Mouse (Mus musculus) CH12.LX (cell line): ENCODE results near the gene Slc30a3. TPM values are rescaled to one million over a fixed set of nuclear protein-coding genes. Genes with fewer than 3 reads are reported as not detected.
"Not testable (repeated sequence)": the region's sequence is repeated elsewhere in the genome, so short reads cannot be mapped to it uniquely, and the experiment has no call there.

Source experiments
- DNase-seq: peaks from one replicate; pipeline ENCODE4 v3.0.0-alpha.2; 2013; ENCODE audit errors: extremely low read depth
- H3K27ac ChIP-seq: 2 replicates; pipeline ENCODE4 v1.5.1; 2012; ENCODE audit warnings: low read depth, mild to moderate bottlenecking, control low read depth, moderate library complexity; ENCODE audit not compliant: insufficient read depth
- H3K27me3 ChIP-seq: replicated peaks from 2 replicates; pipeline ENCODE3; 2012; ENCODE audit warnings: inconsistent platforms
- H3K36me3 ChIP-seq, 2 experiments: replicated peaks in 1 of 2; 2 replicates each; pipeline versions ENCODE3 to v1.6.1; 2012; ENCODE audit warnings: inconsistent platforms in 1 of 2, low read length in 1 of 2, mild to moderate bottlenecking in 1 of 2, mixed read lengths in 1 of 2, moderate library complexity in 1 of 2; ENCODE audit not compliant: control insufficient read depth in 1 of 2, insufficient read depth in 1 of 2
- H3K4me1 ChIP-seq, 2 experiments: 2 replicates each; pipeline ENCODE4 v1.6.1; 2012; ENCODE audit warnings: inconsistent platforms in 1 of 2, moderate library complexity in 1 of 2; ENCODE audit not compliant: insufficient read depth in 2 of 2, control insufficient read depth in 1 of 2
- H3K4me2 ChIP-seq: 2 replicates; pipeline ENCODE4 v1.6.1; 2012; ENCODE audit warnings: low read depth, mild to moderate bottlenecking, control low read depth; ENCODE audit not compliant: poor library complexity, insufficient read depth, severe bottlenecking
- H3K4me3 ChIP-seq, 3 experiments: fragments of 150-350 bp in 1 of 3; sonication (generic) in 1 of 3; replicated peaks in 1 of 3; 2 replicates each; pipeline versions ENCODE3 to v1.5.1; 2011 to 2012; ENCODE audit warnings: low read depth in 2 of 3, low read length in 2 of 3, mild to moderate bottlenecking in 2 of 3, moderate library complexity in 2 of 3, control low read depth in 1 of 3, improper control_type of control experiment in 1 of 3, inconsistent platforms in 1 of 3, mixed read lengths in 1 of 3; ENCODE audit not compliant: poor library complexity in 1 of 3
- H3K79me2 ChIP-seq: replicated peaks from 2 replicates; pipeline ENCODE4 v1.6.1; 2012; ENCODE audit warnings: mild to moderate bottlenecking, moderate library complexity; ENCODE audit not compliant: control insufficient read depth, poor library complexity, insufficient read depth, severe bottlenecking; ENCODE audit errors: extremely low read depth
- H3K9ac ChIP-seq: 2 replicates; pipeline ENCODE4 v1.6.1; 2012; ENCODE audit warnings: low read depth, mild to moderate bottlenecking, control low read depth, moderate library complexity; ENCODE audit not compliant: insufficient read depth
- H3K9me3 ChIP-seq: replicated peaks from 2 replicates; pipeline ENCODE3; 2012; ENCODE audit warnings: low read length, inconsistent platforms, mixed read lengths
- BHLHE40 ChIP-seq: IDR thresholded peaks from 2 replicates; pipeline ENCODE4 v1.6.1; 2011; ENCODE audit warnings: mild to moderate bottlenecking, low read depth, low read length, improper control_type of control experiment
- CHD2 ChIP-seq: IDR thresholded peaks from 2 replicates; pipeline ENCODE4 v1.6.1; 2011; ENCODE audit warnings: low read length, improper control_type of control experiment
- CTCF ChIP-seq, 2 experiments: IDR thresholded peaks in 1 of 2; conservative IDR thresholded peaks in 1 of 2; 2 replicates each; pipeline ENCODE4 v1.5.1; 2011 to 2012; ENCODE audit warnings: low read depth in 2 of 2, low read length in 2 of 2, improper control_type of control experiment in 1 of 2, inconsistent platforms in 1 of 2, mild to moderate bottlenecking in 1 of 2, moderate library complexity in 1 of 2
- E2F4 ChIP-seq: IDR thresholded peaks from 2 replicates; pipeline ENCODE4 v1.6.1; 2011; ENCODE audit warnings: low read depth, low read length, improper control_type of control experiment; ENCODE audit not compliant: insufficient replicate concordance
- GABPA ChIP-seq: IDR thresholded peaks from 2 replicates; pipeline ENCODE4 v1.6.1; 2012; ENCODE audit warnings: low read depth, low read length, improper control_type of control experiment, inconsistent platforms; ENCODE audit not compliant: insufficient replicate concordance
- HCFC1 ChIP-seq: IDR thresholded peaks from 2 replicates; pipeline ENCODE4 v1.6.1; 2012; ENCODE audit warnings: low read depth, mild to moderate bottlenecking, inconsistent platforms, low read length, improper control_type of control experiment
- KAT2A ChIP-seq: IDR thresholded peaks from 2 replicates; pipeline ENCODE4 v1.6.1; 2012; ENCODE audit warnings: low read length, improper control_type of control experiment, inconsistent platforms; ENCODE audit not compliant: insufficient replicate concordance
- MAX ChIP-seq: IDR thresholded peaks from 2 replicates; pipeline ENCODE4 v1.6.1; 2011; ENCODE audit warnings: low read length, improper control_type of control experiment
- MEF2A ChIP-seq: IDR thresholded peaks from 2 replicates; pipeline ENCODE4 v1.6.1; 2014; ENCODE audit warnings: low read depth, mild to moderate bottlenecking, inconsistent platforms, low read length, improper control_type of control experiment, borderline replicate concordance
- POLR2AphosphoS2 ChIP-seq: IDR thresholded peaks from 2 replicates; pipeline ENCODE4 v1.6.1; 2011; ENCODE audit warnings: low read depth, low read length, improper control_type of control experiment
- RAD21 ChIP-seq: IDR thresholded peaks from 2 replicates; pipeline ENCODE4 v1.6.1; 2011; ENCODE audit warnings: low read depth, mild to moderate bottlenecking, low read length, improper control_type of control experiment, moderate library complexity
- TBP ChIP-seq: conservative IDR thresholded peaks from 2 replicates; pipeline ENCODE4 v1.6.1; 2011; ENCODE audit warnings: low read depth, low read length, improper control_type of control experiment
- TCF12 ChIP-seq: IDR thresholded peaks from 2 replicates; pipeline ENCODE4 v1.6.1; 2014; ENCODE audit warnings: low read depth, mild to moderate bottlenecking, inconsistent platforms, low read length, improper control_type of control experiment
- UBTF ChIP-seq: IDR thresholded peaks from 2 replicates; pipeline ENCODE4 v1.6.1; 2012; ENCODE audit warnings: low read depth, mild to moderate bottlenecking, inconsistent platforms, low read length, improper control_type of control experiment, moderate library complexity
- ZC3H11A ChIP-seq: IDR thresholded peaks from 2 replicates; pipeline ENCODE4 v1.6.1; 2012; ENCODE audit warnings: low read depth, mild to moderate bottlenecking, inconsistent platforms, low read length, improper control_type of control experiment
- ZKSCAN1 ChIP-seq: IDR thresholded peaks from 2 replicates; pipeline ENCODE4 v1.6.1; 2012; ENCODE audit warnings: low read depth, inconsistent platforms, low read length, improper control_type of control experiment, borderline replicate concordance
- ZNF384 ChIP-seq: IDR thresholded peaks from 2 replicates; pipeline ENCODE4 v1.6.1; 2012; ENCODE audit warnings: low read depth, low read length, improper control_type of control experiment, inconsistent platforms
- dilution Hi-C: fragments of 300-500 bp; cut with MboI; formaldehyde crosslinking; loops from 2 replicates; pipeline ENCODE4 v1.14.3; 2020; ENCODE audit warnings: low sequenced_read_pairs; ENCODE audit not compliant: extremely low pct_unique_long_range_greater_than_20kb, extremely low pct_ligation_motif_present
- in situ Hi-C: fragments of 300-500 bp; cut with MboI; formaldehyde crosslinking; loops from 3 replicates; pipeline ENCODE4 v1.14.3; 2019; ENCODE audit warnings: low sequenced_read_pairs, low pct_ligation_motif_present, low pct_unique_long_range_greater_than_20kb, mixed read lengths
- polyA plus RNA-seq: library from polyadenylated mRNA; unstranded; fragments of >175 nt; gene quantifications from 2 replicates; pipeline ENCODE4 v1.2.1, GENCODE M21; 2012; ENCODE audit warnings: low read depth; ENCODE audit not compliant: insufficient read length
- total RNA-seq, 2 experiments: library from RNA; depleted of rRNA; stranded (reverse); fragments of 300-350 nt in 1 of 2; fragments of >200 nt in 1 of 2; gene quantifications; 2 replicates each; pipeline ENCODE4 v1.2.3; 2012 to 2014

The Slc30a3 gene
- total and polyA plus RNA-seq, 3 experiments, result not detected

GRCm38 (mm10) chr5:31046416-31046815 lies 61.6 kb downstream of the Slc30a3 start:
- no peaks in the 10 kb centered on the region for H3K27me3 ChIP-seq
- H3K4me3 ChIP-seq, result no peak overlapping the region
- peaks cover 22 to 40% of the 10 kb centered on the region in 2 experiments for H3K36me3 ChIP-seq
- no peak for DNase-seq
- no peak for TF ChIP-seq ZKSCAN1
- TF ChIP-seq KAT2A, result no peak
- no peak for TF ChIP-seq TCF12
- no peak for TF ChIP-seq E2F4
- no peak for TF ChIP-seq CTCF (conservative IDR thresholded peaks at IDR 0.05 in 1 of 2, IDR thresholded peaks at IDR 0.05 in 1 of 2; ENCODE audit: low read depth in 2 of 2, low read length in 2 of 2)
- no peak for TF ChIP-seq BHLHE40
- TF ChIP-seq RAD21, result no peak
- no peak for TF ChIP-seq UBTF
- no peak for TF ChIP-seq ZC3H11A
- no peak for TF ChIP-seq CHD2
- TF ChIP-seq MAX, result no peak
- 0 out of 2 replicates have a peak overlapping the region, but pooled peaks have one; percentile 68 for H3K9ac ChIP-seq
- in situ Hi-C loops, result no loop called here
- H3K27ac ChIP-seq, result no peak overlapping the region
- dilution Hi-C loops, result no loop called here
- no peak overlapping the region for H3K4me2 ChIP-seq
- peaks cover 3% of the 10 kb centered on the region; the same call in 1 of the 2 replicates for H3K79me2 ChIP-seq
- H3K9me3 ChIP-seq, result no peaks in the 10 kb centered on the region
- H3K4me1 ChIP-seq, result peaks cover 0 to 22% of the 10 kb centered on the region in 2 experiments; a peak in 2 of 4 replicates

- Histone ChIP-seq H3K9ac (no peak overlapping the region), H3K79me2 (no peaks in the 10 kb centered on the region), H3K9me3 (no peaks in the 10 kb centered on the region), H3K4me1 (no peaks in the 10 kb centered on the region), H3K36me3 (peaks cover 39 to 86% of the 10 kb centered on the region in 2 experiments), H3K4me2 (no peak overlapping the region), H3K27ac (no peak overlapping the region), H3K4me3 (no peak overlapping the region), H3K27me3 (no peaks in the 10 kb centered on the region)
- TF ChIP-seq RAD21, result no peak
- TF ChIP-seq GABPA, result no peak
- TF ChIP-seq ZC3H11A, result no peak
- TF ChIP-seq ZNF384, result no peak
- TF ChIP-seq MEF2A, result no peak
- TF ChIP-seq ZKSCAN1, result no peak
- no peak for TF ChIP-seq TBP
- no peak for TF ChIP-seq POLR2AphosphoS2
- no peak for TF ChIP-seq HCFC1
- in situ Hi-C loops, result no loop called here
- dilution Hi-C loops, result no loop called here
- DNase-seq, result no peak
Observed at GRCm38 (mm10) chr5:31038171-31038845, 69.7 kb downstream of the Slc30a3 start.

- DNase-seq, H3K79me2 ChIP-seq, H3K4me1 ChIP-seq, H3K4me3 ChIP-seq, H3K9me3 ChIP-seq, H3K27ac ChIP-seq, H3K9ac ChIP-seq, H3K4me2 ChIP-seq, dilution Hi-C loops, H3K27me3 ChIP-seq, in situ Hi-C loops: not testable (repeated sequence)
- peaks cover 28 to 69% of the 10 kb centered on the region in 2 experiments for H3K36me3 ChIP-seq
Observed at GRCm38 (mm10) chr5:31036556-31036955, 71.5 kb downstream of the Slc30a3 start.
